Mouse (Mus musculus) limb, embryonic 14.5 days (tissue): ENCODE results near the gene Fyn. TPM values are rescaled to one million over a fixed set of nuclear protein-coding genes. Genes with fewer than 3 reads are reported as not detected.

ENCODE experiments used
- ATAC-seq: fragments of 200-750 bp; cut with Nextera tagmentation; 2 replicates; pipeline ENCODE4 v1.8.0; 2017; ENCODE audit warnings: low read depth, moderate number of reproducible peaks, moderate TSS enrichment; ENCODE audit not compliant: low FRiP score
- DNase-seq: peaks from one replicate; pipeline ENCODE4 v3.0.0-alpha.2; 2015; ENCODE audit warnings: low spot score
- H3K27ac ChIP-seq: fragments of 300-500 bp; sonication (generic); replicated peaks from 2 replicates; pipeline ENCODE4 v1.5.1; 2014; ENCODE audit warnings: low read depth, mild to moderate bottlenecking, low read length, moderate library complexity, mixed read lengths
- H3K27me3 ChIP-seq: fragments of 300-500 bp; sonication (generic); 2 replicates; pipeline ENCODE4 v1.6.1; 2014; ENCODE audit warnings: low read length, mixed read lengths; ENCODE audit not compliant: control insufficient read depth, insufficient read depth
- H3K36me3 ChIP-seq: fragments of 300-500 bp; sonication (generic); 2 replicates; pipeline ENCODE4 v1.6.1; 2014; ENCODE audit warnings: mild to moderate bottlenecking, low read length, moderate library complexity, mixed read lengths; ENCODE audit not compliant: control insufficient read depth, insufficient read depth
- H3K4me1 ChIP-seq: fragments of 300-500 bp; sonication (generic); 2 replicates; pipeline ENCODE4 v1.6.1; 2014; ENCODE audit warnings: antibody characterized with exemption, low read length, mixed read lengths; ENCODE audit not compliant: control insufficient read depth, insufficient read depth
- H3K4me2 ChIP-seq: fragments of 300-500 bp; sonication (generic); replicated peaks from 2 replicates; pipeline ENCODE4 v1.6.1; 2014; ENCODE audit warnings: low read depth, mild to moderate bottlenecking, low read length, moderate library complexity; ENCODE audit not compliant: severe bottlenecking
- H3K4me3 ChIP-seq: fragments of 300-500 bp; sonication (generic); replicated peaks from 2 replicates; pipeline ENCODE4 v1.5.1; 2014; ENCODE audit warnings: low read length
- H3K9ac ChIP-seq: fragments of 300-500 bp; sonication (generic); 2 replicates; pipeline ENCODE4 v1.6.1; 2014; ENCODE audit warnings: mild to moderate bottlenecking, low read depth, low read length, moderate library complexity; ENCODE audit not compliant: severe bottlenecking
- H3K9me3 ChIP-seq: fragments of 300-500 bp; sonication (generic); 2 replicates; pipeline ENCODE4 v1.6.1; 2016; ENCODE audit warnings: low read length; ENCODE audit not compliant: control insufficient read depth
- POLR2A ChIP-seq: fragments of 200-500 bp; IDR thresholded peaks from 2 replicates; pipeline ENCODE4 v1.8.0; 2012; ENCODE audit warnings: inconsistent platforms, mild to moderate bottlenecking, moderate library complexity, borderline replicate concordance; ENCODE audit not compliant: insufficient read depth, insufficient read length; ENCODE audit errors: extremely low read depth
- WGBS: fragments of 180-500 bp; shearing (Covaris S2); extraction: QIAGEN DNeasy Blood & Tissue Kit; methylation state at CpG from one replicate; pipeline ENCODE4 v1.1.7; 2014; 5-methylcytosine and 5-hydroxymethylcytosine counted together
- polyA plus RNA-seq, 2 experiments: library from polyadenylated mRNA; depleted of rRNA in 1 of 2; stranded (reverse) in 1 of 2; unstranded in 1 of 2; fragments of >200 nt; fragmentation: Nextera tagmentation in 1 of 2; extraction: Ambion mirVana in 1 of 2; gene quantifications; 2 replicates each; pipeline versions ENCODE4 v1.2.1 to v1.2.3; 2012 to 2014

Gene Fyn
- polyA plus RNA-seq, 2 experiments, result 51.5 to 58.4 TPM

GRCm38 (mm10) chr10:39370786-39371221 lies 2.1 kb downstream of the Fyn start:
- Histone ChIP-seq H3K4me3 (peak overlapping the region; percentile 89), H3K4me1 (peaks cover 7% of the 10 kb centered on the region; the same call in 1 of the 2 replicates), H3K36me3 (no peaks in the 10 kb centered on the region), H3K4me2 (peak overlapping the region; percentile 72), H3K27ac (no peak overlapping the region), H3K9ac (peak overlapping the region; percentile 85), H3K27me3 (no peaks in the 10 kb centered on the region), H3K9me3 (no peaks in the 10 kb centered on the region)
- ATAC-seq, result no peak
- no peak for TF ChIP-seq POLR2A
- peak; percentile 52 for DNase-seq
- 5% methylated on average over 8 of the region's 8 CpGs for WGBS

- Histone ChIP-seq H3K9ac (no peak overlapping the region), H3K4me1 (peaks cover 7% of the 10 kb centered on the region; the same call in 1 of the 2 replicates), H3K4me2 (peak overlapping the region; percentile 72), H3K27ac (no peak overlapping the region), H3K4me3 (peak overlapping the region; percentile 89), H3K27me3 (no peaks in the 10 kb centered on the region), H3K36me3 (no peaks in the 10 kb centered on the region), H3K9me3 (no peaks in the 10 kb centered on the region)
- ATAC-seq, result no peak
- WGBS, result 73% methylated on average over 2 of the region's 2 CpGs
- no peak for TF ChIP-seq POLR2A
- DNase-seq, result no peak
These were observed 2.8 kb downstream of the Fyn start for GRCm38 (mm10) chr10:39371467-39371866.

GRCm38 (mm10) chr10:39371991-39372390 lies 3.3 kb downstream of the Fyn start:
- ATAC-seq, result no peak
- Histone ChIP-seq H3K27ac (no peak overlapping the region), H3K4me3 (no peak overlapping the region), H3K9ac (no peak overlapping the region), H3K4me1 (peaks cover 7% of the 10 kb centered on the region; the same call in 1 of the 2 replicates), H3K27me3 (no peaks in the 10 kb centered on the region), H3K36me3 (no peaks in the 10 kb centered on the region), H3K9me3 (no peaks in the 10 kb centered on the region), H3K4me2 (no peak overlapping the region)
- TF ChIP-seq POLR2A, result no peak
- 79% methylated on average over 5 of the region's 5 CpGs for WGBS
- no peak for DNase-seq

- Histone ChIP-seq H3K4me3 (no peak overlapping the region), H3K36me3 (no peaks in the 10 kb centered on the region), H3K4me1 (peaks cover 5% of the 10 kb centered on the region; the same call in 1 of the 2 replicates), H3K4me2 (no peak overlapping the region), H3K9ac (no peak overlapping the region), H3K9me3 (no peaks in the 10 kb centered on the region), H3K27me3 (no peaks in the 10 kb centered on the region), H3K27ac (no peak overlapping the region)
- WGBS, result 69% methylated on average over 9 of the region's 9 CpGs
- TF ChIP-seq POLR2A, result no peak
- DNase-seq (no peak), ATAC-seq (no peak)
These were observed 8.0 kb downstream of the Fyn start for GRCm38 (mm10) chr10:39376676-39377075.

- no peak for DNase-seq
These were observed 8.6 kb downstream of the Fyn start for GRCm38 (mm10) chr10:39377219-39377618.

More at GRCm38 (mm10) chr10:39377219-39377618, 8.6 kb downstream of the Fyn start:
- Histone ChIP-seq H3K27me3 (no peaks in the 10 kb centered on the region), H3K4me2 (no peak overlapping the region), H3K36me3 (no peaks in the 10 kb centered on the region), H3K4me1 (peaks cover 5% of the 10 kb centered on the region; the same call in 1 of the 2 replicates), H3K27ac (no peak overlapping the region), H3K4me3 (no peak overlapping the region), H3K9ac (no peak overlapping the region), H3K9me3 (no peaks in the 10 kb centered on the region)
- no peak for TF ChIP-seq POLR2A
- no peak for ATAC-seq
- WGBS, result 46% methylated on average over 5 of the region's 5 CpGs
